Mouse (Mus musculus) bone marrow macrophage, adult 2 months (primary cell): Measurements from ENCODE around the gene 0610037L13Rik.

Experiments used
- CTCF ChIP-seq: IDR thresholded peaks from 2 replicates; pipeline ENCODE4 v1.5.1; 2012; ENCODE audit warnings: low read depth, mild to moderate bottlenecking, low read length, moderate library complexity
- POLR2A ChIP-seq: IDR thresholded peaks from 2 replicates; pipeline ENCODE4 v1.6.1; 2012; ENCODE audit warnings: mild to moderate bottlenecking, low read depth, low read length, borderline replicate concordance

GRCm38 (mm10) chr4:107881631-107882030 is 8.0 kb upstream of the 0610037L13Rik start:
- no peak for TF ChIP-seq POLR2A
- TF ChIP-seq CTCF: no peak
